ENCODE assay signal across 8 mouse cellular contexts in the genomic region with DNA sequence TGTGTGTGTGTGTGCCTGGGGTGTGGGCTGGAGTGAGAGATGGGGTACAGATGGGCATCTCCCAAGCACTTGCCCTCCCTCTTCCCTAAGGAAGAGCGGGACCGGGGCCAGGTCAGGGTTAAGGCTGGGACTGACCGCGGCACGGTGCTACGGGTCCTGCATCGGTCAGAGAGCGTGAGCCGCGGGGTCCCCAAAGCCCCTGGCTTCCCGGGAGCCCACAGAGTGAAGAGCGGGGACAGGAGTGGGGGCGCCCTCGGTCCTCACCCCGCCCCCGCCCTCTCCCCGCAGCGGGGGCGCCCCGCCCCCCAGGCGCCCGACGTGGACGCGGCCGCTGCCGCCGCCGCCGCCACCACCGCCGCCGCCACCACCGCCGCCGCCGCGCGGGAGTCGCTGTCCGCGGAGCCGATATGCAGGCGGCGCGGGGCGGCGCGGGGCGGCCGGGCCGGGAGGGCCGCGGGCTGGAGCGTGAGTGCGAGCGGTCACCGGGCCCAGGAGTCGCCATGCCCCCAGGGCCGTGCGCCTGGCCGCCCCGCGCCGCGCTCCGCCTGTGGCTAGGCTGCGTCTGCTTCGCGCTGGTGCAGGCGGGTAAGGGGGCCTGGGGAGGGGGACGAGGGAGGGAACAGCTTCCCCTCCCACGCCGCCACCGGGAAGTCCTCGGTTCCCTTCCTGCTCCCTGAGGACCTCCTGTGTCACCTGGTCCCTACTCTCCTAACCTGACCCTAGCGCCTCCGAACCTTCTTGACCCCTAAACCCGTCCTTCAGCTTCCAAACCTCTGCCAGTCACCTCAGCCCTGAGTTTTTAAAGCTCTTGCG. TPM values are rescaled to one million over a fixed set of nuclear protein-coding genes. Genes with fewer than 3 reads are reported as not detected.
DNase-seq lines count a peak whose midpoint lies in the region; ATAC-seq and TF ChIP-seq lines count a peak whose summit lies in the region.

Gene Fndc5, plus strand, starts transcription at position 421 of the 813 bp plus-strand sequence.

- no peak for ATAC-seq in cerebellum, adult (ENCODE audit: insufficient number of reproducible peaks, low FRiP score, low TSS enrichment)
- ATAC-seq in G1E (ENCODE audit: extremely low read depth, insufficient number of reproducible peaks, low FRiP score, poor library complexity, severe bottlenecking) = no peak
- peak; percentile 44 for ATAC-seq in forebrain, embryonic 11.5 days (replicated peaks; ENCODE audit: low FRiP score)
- no peak for ATAC-seq in limb, embryonic 12.5 days (ENCODE audit: insufficient number of reproducible peaks, insufficient read depth, low FRiP score, low TSS enrichment, low read depth)

- TF ChIP-seq CTCF in cerebellum, adult 2 months (IDR thresholded peaks at IDR 0.05; ENCODE audit: borderline replicate concordance, insufficient read depth, low read depth, low read length) = no peak
- no peak for TF ChIP-seq CTCF in G1E (IDR thresholded peaks at IDR 0.05; ENCODE audit: low read depth, low read length)
- TF ChIP-seq CTCF in small intestine, adult 2 months (IDR thresholded peaks at IDR 0.05; ENCODE audit: extremely low read depth, insufficient read length, insufficient replicate concordance, low read depth, low read length) = no peak
- TF ChIP-seq CTCF in thymus, adult 2 months (IDR thresholded peaks at IDR 0.05; ENCODE audit: borderline replicate concordance, control insufficient read depth, extremely low read depth, insufficient read depth, low read length, poor library complexity) = no peak

- H3K27me3 ChIP-seq in cerebellum, adult 2 months (ENCODE audit: control insufficient read depth, insufficient read depth, low read length) = no peaks in the 10 kb centered on the region
- H3K27me3 ChIP-seq in G1E (ENCODE audit: insufficient read depth, low read length) = peaks cover 43% of the 10 kb centered on the region
- peaks cover 25% of the 10 kb centered on the region for H3K27me3 ChIP-seq in forebrain, embryonic 11.5 days (ENCODE audit: control insufficient read depth, insufficient read depth, low read length)
- H3K27me3 ChIP-seq in limb, embryonic 12.5 days = peaks cover 43% of the 10 kb centered on the region
- H3K27me3 ChIP-seq in small intestine, adult 2 months (ENCODE audit: control insufficient read depth, insufficient read depth, low read length) = peaks cover 28% of the 10 kb centered on the region
- H3K27me3 ChIP-seq in thymus, adult 2 months (ENCODE audit: control insufficient read depth, insufficient read depth, low read length) = peaks cover 16% of the 10 kb centered on the region

- H3K4me1 ChIP-seq in cerebellum, adult 2 months (ENCODE audit: control insufficient read depth, insufficient read depth, low read length) = peaks cover 44% of the 10 kb centered on the region
- peaks cover 78% of the 10 kb centered on the region for H3K4me1 ChIP-seq in G1E (ENCODE audit: insufficient read depth, low read depth, low read length)
- peaks cover 2% of the 10 kb centered on the region; the same call in 1 of the 2 replicates for H3K4me1 ChIP-seq in forebrain, embryonic 11.5 days (replicated peaks; ENCODE audit: control insufficient read depth, insufficient read depth, low read length)
- H3K4me1 ChIP-seq in limb, embryonic 12.5 days (replicated peaks) = peaks cover 23% of the 10 kb centered on the region
- H3K4me1 ChIP-seq in small intestine, adult 2 months (ENCODE audit: control insufficient read depth, insufficient read depth, insufficient read length, low read length) = no peaks in the 10 kb centered on the region; the same call in 1 of the 2 replicates
- H3K4me1 ChIP-seq in thymus, adult 2 months (replicated peaks; ENCODE audit: control insufficient read depth, insufficient read depth, low read length) = peaks cover 3% of the 10 kb centered on the region; the same call in 1 of the 2 replicates

- intact Hi-C loops in heart, postnatal 36 days (cut with DNase I) = loop anchor here (10.0 kb wide), 1 partner anchor 318 kb away; no protein-coding TSS in a partner anchor

- peak within 1 kb of the TSS; percentile 70 for H3K9ac ChIP-seq in forebrain, embryonic 11.5 days (ENCODE audit: low read length)
- H3K9ac ChIP-seq in limb, embryonic 12.5 days (replicated peaks) = peak within 1 kb of the TSS; percentile 81

- peak within 1 kb of the TSS; percentile 90 for H3K4me2 ChIP-seq in forebrain, embryonic 11.5 days (ENCODE audit: low read depth, low read length, severe bottlenecking)
- H3K4me2 ChIP-seq in limb, embryonic 12.5 days = peak within 1 kb of the TSS; percentile 88

- 2% methylated on average over 73 of the region's 80 CpGs for WGBS in cerebellum, adult 2 months
- under 1% methylated on average over 19 of the region's 80 CpGs for WGBS in forebrain, embryonic 11.5 days
- WGBS in limb, embryonic 12.5 days = under 1% methylated on average over 48 of the region's 80 CpGs
- 4% methylated on average over 62 of the region's 80 CpGs for WGBS in small intestine, adult 2 months
- WGBS in thymus, adult 2 months = 7% methylated on average over 74 of the region's 80 CpGs

- peak within 1 kb of the TSS; percentile 100 for H3K27ac ChIP-seq in cerebellum, adult 2 months (ENCODE audit: insufficient read depth, low read length)
- H3K27ac ChIP-seq in forebrain, embryonic 11.5 days (ENCODE audit: low read depth, low read length) = no peak within 1 kb of the TSS
- 0 out of 2 replicates have a peak within 1 kb of the TSS, but pooled peaks have one; percentile 17 for H3K27ac ChIP-seq in limb, embryonic 12.5 days
- no peak within 1 kb of the TSS for H3K27ac ChIP-seq in small intestine, adult 2 months (ENCODE audit: insufficient read depth, low read depth, low read length)
- H3K27ac ChIP-seq in thymus, adult 2 months (ENCODE audit: control insufficient read depth, insufficient read depth, low read length) = no peak within 1 kb of the TSS

- peak within 1 kb of the TSS; percentile 92 for H3K4me3 ChIP-seq in cerebellum, adult 2 months (replicated peaks; ENCODE audit: insufficient read depth, low read depth, low read length)
- peak within 1 kb of the TSS; percentile 76 for H3K4me3 ChIP-seq in G1E (ENCODE audit: low read depth, low read length)
- H3K4me3 ChIP-seq in forebrain, embryonic 11.5 days (ENCODE audit: low read depth, low read length) = peak within 1 kb of the TSS; percentile 68
- peak within 1 kb of the TSS; percentile 63 for H3K4me3 ChIP-seq in limb, embryonic 12.5 days (replicated peaks)
- H3K4me3 ChIP-seq in small intestine, adult 2 months (ENCODE audit: low read depth, low read length) = peak within 1 kb of the TSS; percentile 55
- H3K4me3 ChIP-seq in thymus, adult 2 months (ENCODE audit: control insufficient read depth, insufficient read depth, low read length) = no peak within 1 kb of the TSS

- H3K9me3 ChIP-seq in G1E (replicated peaks) = no peaks in the 10 kb centered on the region
- no peaks in the 10 kb centered on the region for H3K9me3 ChIP-seq in forebrain, embryonic 11.5 days (ENCODE audit: control insufficient read depth, low read length)
- no peaks in the 10 kb centered on the region for H3K9me3 ChIP-seq in limb, embryonic 12.5 days

- H3K36me3 ChIP-seq in G1E (replicated peaks) = peaks cover 14% of the 10 kb centered on the region
- H3K36me3 ChIP-seq in forebrain, embryonic 11.5 days (ENCODE audit: control insufficient read depth, insufficient read depth, low read length) = no peaks in the 10 kb centered on the region
- peaks cover 7% of the 10 kb centered on the region; the same call in 1 of the 2 replicates for H3K36me3 ChIP-seq in limb, embryonic 12.5 days
- no peaks in the 10 kb centered on the region for H3K36me3 ChIP-seq in small intestine, adult 2 months (ENCODE audit: control insufficient read depth, insufficient read depth, low read length)
- no peaks in the 10 kb centered on the region for H3K36me3 ChIP-seq in thymus, adult 2 months (ENCODE audit: control insufficient read depth, insufficient read depth, low read length)

- DNase-seq in cerebellum, adult 2 months = peak; percentile 65 to 77
- DNase-seq in G1E (ENCODE audit: low spot score) = no peak
- no peak for DNase-seq in forebrain, embryonic 11.5 days (ENCODE audit: low spot score)
- DNase-seq in heart, postnatal 36 days = no peak
- no peak for DNase-seq in thymus, adult 2 months

- TF ChIP-seq POLR2A in cerebellum, adult 2 months (IDR thresholded peaks at IDR 0.05; ENCODE audit: borderline replicate concordance, insufficient read depth, low read length) = no peak
- TF ChIP-seq POLR2A in small intestine, adult 2 months (IDR thresholded peaks at IDR 0.05; ENCODE audit: low read depth, low read length) = no peak
- no peak for TF ChIP-seq POLR2A in thymus, adult 2 months (IDR thresholded peaks at IDR 0.05; ENCODE audit: control insufficient read depth, extremely low read depth, insufficient read depth, low read length, poor library complexity)

RNA-seq across cellular contexts. Expression of gene Fndc5, which starts in this region (rescaled TPM):
- 192 TPM in 2 replicates for polyA plus RNA-seq in cerebellum, adult 2 months (2012; rRNA removed)
- total RNA-seq in G1E (2014; fragmentation: Nextera tagmentation) = 25.0 and 31.2 TPM in 2 replicates
- 6.5 and 7.2 TPM in 2 replicates for total RNA-seq in G1E (2017)
- 6.7 and 9.4 TPM in 2 replicates for polyA plus RNA-seq in G1E (2012)
- 0.63 and 1.4 TPM in 2 replicates for polyA plus RNA-seq in forebrain, embryonic 11.5 days (2014; fragmentation: Nextera tagmentation; extraction: Ambion mirVana)
- total RNA-seq in heart, postnatal 36 days (2021) = 100 to 1,000 TPM; 324 to 341 TPM
- polyA plus RNA-seq in limb, embryonic 12.5 days (2016; fragmentation: Nextera tagmentation; extraction: Ambion mirVana) = 11.3 and 11.6 TPM in 2 replicates
- 0.36 and 0.87 TPM in 2 replicates for polyA plus RNA-seq in small intestine, adult 2 months (2012; rRNA removed)
- polyA plus RNA-seq in thymus, adult 2 months (2012; rRNA removed) = 1.5 and 7.0 TPM in 2 replicates

Comparison
In these comparisons a context has a peak if more than half of its experiments do, and no peak if none do; other contexts are left out.
1. RNA of gene Fndc5 (total RNA-seq): 324 to 341 TPM in heart, postnatal 36 days; 6.5 to 31.2 TPM in G1E; every median in the first group is over 10 times any median in the second.
2. RNA of gene Fndc5 (polyA plus RNA-seq): 192 TPM in cerebellum, adult 2 months; 11.3 to 11.6 TPM in limb, embryonic 12.5 days, 6.7 to 9.4 TPM in G1E, 1.5 to 7.0 TPM in thymus, adult 2 months, 0.63 to 1.4 TPM in forebrain, embryonic 11.5 days and 0.36 to 0.87 TPM in small intestine, adult 2 months; every median in the first group is over 10 times any median in the second.
3. DNase-seq: peak in cerebellum, adult 2 months (2 of 2); none in G1E (single experiment), forebrain, embryonic 11.5 days (single experiment), heart, postnatal 36 days (0 of 2) and thymus, adult 2 months (single experiment).
4. H3K27ac ChIP-seq: peak in cerebellum, adult 2 months (single experiment) and limb, embryonic 12.5 days (single experiment); none in forebrain, embryonic 11.5 days (single experiment), small intestine, adult 2 months (single experiment) and thymus, adult 2 months (single experiment).